Mouse (Mus musculus): ENCODE results near the gene Trpt1. TPM values are rescaled to one million over a fixed set of nuclear protein-coding genes. Genes with fewer than 3 reads are reported as not detected.
"Not testable (repeated sequence)": the region's sequence is repeated elsewhere in the genome, so short reads cannot be mapped to it uniquely, and the experiment has no call there.

The Trpt1 gene
- total and polyA plus RNA-seq, 2 experiments from 2014 or later: 19.8 to 28.1 TPM

- no peaks in the 10 kb centered on the region for H3K27me3 ChIP-seq (ENCODE audit: insufficient read depth, low read length)
- no peak for TF ChIP-seq CTCF (IDR thresholded peaks at IDR 0.05)
- peak overlapping the region; percentile 89 for H3K9ac ChIP-seq (replicated peaks; ENCODE audit: low read length, poor library complexity, severe bottlenecking)
- H3K4me2 ChIP-seq (ENCODE audit: low read depth, low read length, poor library complexity, severe bottlenecking): peak overlapping the region; percentile 74
- H3K4me1 ChIP-seq (ENCODE audit: insufficient read depth, low read length): peaks cover 11% of the 10 kb centered on the region
- no peak for ATAC-seq (ENCODE audit: low FRiP score)
- 0 out of 2 replicates have a peak, but pooled peaks cover 9% of the 10 kb centered on the region for H3K36me3 ChIP-seq (ENCODE audit: insufficient read depth, low read length)
- peak overlapping the region; percentile 61 for H3K4me3 ChIP-seq (ENCODE audit: low read depth, low read length)
- H3K27ac ChIP-seq (ENCODE audit: low read depth, low read length): peak overlapping the region; percentile 80; the same call in 1 of the 2 replicates
- DNase-seq (ENCODE audit: low spot score): no peak
- no peaks in the 10 kb centered on the region for H3K9me3 ChIP-seq (ENCODE audit: low read length)
- WGBS: 4% methylated on average over 8 of the region's 8 CpGs
Observed at GRCm38 (mm10) chr19:6987904-6988285, 8.0 kb upstream of the Trpt1 start.

GRCm38 (mm10) chr19:6989251-6989650, 6.7 kb upstream of the Trpt1 start:
- TF ChIP-seq CTCF (IDR thresholded peaks at IDR 0.05): no peak
- Histone ChIP-seq H3K27me3 (ENCODE audit: insufficient read depth, low read length) (no peaks in the 10 kb centered on the region), H3K27ac (ENCODE audit: low read depth, low read length) (no peak overlapping the region), H3K4me2 (ENCODE audit: low read depth, low read length, poor library complexity, severe bottlenecking) (no peak overlapping the region), H3K36me3 (ENCODE audit: insufficient read depth, low read length) (0 out of 2 replicates have a peak, but pooled peaks cover 9% of the 10 kb centered on the region), H3K9ac (replicated peaks; ENCODE audit: low read length, poor library complexity, severe bottlenecking) (no peak overlapping the region), H3K4me1 (ENCODE audit: insufficient read depth, low read length) (peaks cover 15% of the 10 kb centered on the region), H3K9me3 (ENCODE audit: low read length) (no peaks in the 10 kb centered on the region), H3K4me3 (ENCODE audit: low read depth, low read length) (no peak overlapping the region)
- DNase-seq (ENCODE audit: low spot score) (no peak), ATAC-seq (ENCODE audit: low FRiP score) (no peak)
- 87% methylated on average over 8 of the region's 8 CpGs for WGBS

- Histone ChIP-seq H3K36me3 (ENCODE audit: insufficient read depth, low read length) (no peaks in the 10 kb centered on the region), H3K4me1 (ENCODE audit: insufficient read depth, low read length) (peaks cover 26% of the 10 kb centered on the region), H3K9me3 (ENCODE audit: low read length) (no peaks in the 10 kb centered on the region), H3K27me3 (ENCODE audit: insufficient read depth, low read length) (no peaks in the 10 kb centered on the region), H3K9ac (replicated peaks; ENCODE audit: low read length, poor library complexity, severe bottlenecking) (no peak overlapping the region), H3K27ac (ENCODE audit: low read depth, low read length) (no peak overlapping the region), H3K4me3 (ENCODE audit: low read depth, low read length) (no peak overlapping the region), H3K4me2 (ENCODE audit: low read depth, low read length, poor library complexity, severe bottlenecking) (no peak overlapping the region)
- TF ChIP-seq CTCF (IDR thresholded peaks at IDR 0.05): no peak
- 88% methylated on average over 6 of the region's 6 CpGs for WGBS
- DNase-seq (ENCODE audit: low spot score) (no peak), ATAC-seq (ENCODE audit: low FRiP score) (no peak)
Observed at GRCm38 (mm10) chr19:6990712-6991111, 5.2 kb upstream of the Trpt1 start.

- not testable (repeated sequence) for H3K27me3 ChIP-seq (ENCODE audit: insufficient read depth, low read length); ATAC-seq (ENCODE audit: low FRiP score); H3K9me3 ChIP-seq (ENCODE audit: low read length); H3K27ac ChIP-seq (ENCODE audit: low read depth, low read length); DNase-seq (ENCODE audit: low spot score); H3K4me3 ChIP-seq (ENCODE audit: low read depth, low read length); H3K36me3 ChIP-seq (ENCODE audit: insufficient read depth, low read length); H3K9ac ChIP-seq (replicated peaks; ENCODE audit: low read length, poor library complexity, severe bottlenecking); H3K4me2 ChIP-seq (ENCODE audit: low read depth, low read length, poor library complexity, severe bottlenecking)
- 95% methylated on average over 6 of the region's 6 CpGs for WGBS
- peaks cover 24% of the 10 kb centered on the region for H3K4me1 ChIP-seq (ENCODE audit: insufficient read depth, low read length)
Observed at GRCm38 (mm10) chr19:6991166-6991565, 4.8 kb upstream of the Trpt1 start.

- Histone ChIP-seq H3K4me3 (ENCODE audit: low read depth, low read length) (peak within 1 kb of the TSS; percentile 44), H3K4me2 (ENCODE audit: low read depth, low read length, poor library complexity, severe bottlenecking) (peak within 1 kb of the TSS; percentile 92), H3K4me1 (ENCODE audit: insufficient read depth, low read length) (peaks cover 25% of the 10 kb centered on the region), H3K9me3 (ENCODE audit: low read length) (no peaks in the 10 kb centered on the region), H3K36me3 (ENCODE audit: insufficient read depth, low read length) (no peaks in the 10 kb centered on the region), H3K27ac (ENCODE audit: low read depth, low read length) (peak within 1 kb of the TSS; percentile 51), H3K27me3 (ENCODE audit: insufficient read depth, low read length) (no peaks in the 10 kb centered on the region), H3K9ac (replicated peaks; ENCODE audit: low read length, poor library complexity, severe bottlenecking) (peak within 1 kb of the TSS; percentile 66)
- ATAC-seq (ENCODE audit: low FRiP score) (peak; percentile 93), DNase-seq (ENCODE audit: low spot score) (peak; percentile 98)
- peak; percentile 44; the same call in 1 of the 2 replicates for TF ChIP-seq CTCF (IDR thresholded peaks at IDR 0.05)
- 2% methylated on average over 37 of the region's 37 CpGs for WGBS
Observed at GRCm38 (mm10) chr19:6992011-6992858, 3.7 kb upstream of the Trpt1 start, which contains the start of gene Dnajc4. Gene Dnajc4, minus strand, starts transcription at chr19:6992572.

Data from midbrain, postnatal 0 days (tissue).